Mouse (Mus musculus) olfactory bulb, adult 2 months (tissue): ENCODE data around the gene Supv3l1. TPM values are rescaled to one million over a fixed set of nuclear protein-coding genes. Genes with fewer than 3 reads are reported as not detected.

Experiments used
- H3K27ac ChIP-seq: fragments of 200-500 bp; 2 replicates; pipeline ENCODE4 v1.5.1; 2012; ENCODE audit warnings: low read depth, low read length; ENCODE audit not compliant: insufficient read depth
- H3K4me1 ChIP-seq: fragments of 200-500 bp; 2 replicates; pipeline ENCODE4 v1.6.1; 2012; ENCODE audit warnings: low read length; ENCODE audit not compliant: control insufficient read depth, insufficient read depth
- H3K4me3 ChIP-seq: fragments of 200-500 bp; 2 replicates; pipeline ENCODE4 v1.5.1; 2012; ENCODE audit warnings: mild to moderate bottlenecking, low read depth, low read length, moderate library complexity; ENCODE audit not compliant: insufficient read depth
- CTCF ChIP-seq: fragments of 200-500 bp; IDR thresholded peaks from 2 replicates; pipeline ENCODE4 v1.5.1; 2012; ENCODE audit warnings: low read depth, mild to moderate bottlenecking, low read length, moderate library complexity; ENCODE audit not compliant: insufficient read depth
- POLR2A ChIP-seq: fragments of 200-500 bp; IDR thresholded peaks from 2 replicates; pipeline ENCODE4 v1.6.1; 2012; ENCODE audit warnings: mild to moderate bottlenecking, low read depth, low read length, moderate library complexity; ENCODE audit not compliant: insufficient read depth
- WGBS: fragments of 180-500 bp; shearing (Covaris S2); methylation state at CpG from one replicate; pipeline ENCODE4 v1.1.7; 2018; 5-methylcytosine and 5-hydroxymethylcytosine counted together
- polyA plus RNA-seq: library from polyadenylated mRNA; stranded (reverse); fragments of >200 nt; gene quantifications from 2 replicates; pipeline ENCODE4 v1.2.4, GENCODE M21; 2012; ENCODE audit warnings: low replicate concordance; ENCODE audit not compliant: missing spikeins, insufficient read depth, insufficient read length

Gene Supv3l1
- polyA plus RNA-seq, 1 experiment, result not detected

DNA sequence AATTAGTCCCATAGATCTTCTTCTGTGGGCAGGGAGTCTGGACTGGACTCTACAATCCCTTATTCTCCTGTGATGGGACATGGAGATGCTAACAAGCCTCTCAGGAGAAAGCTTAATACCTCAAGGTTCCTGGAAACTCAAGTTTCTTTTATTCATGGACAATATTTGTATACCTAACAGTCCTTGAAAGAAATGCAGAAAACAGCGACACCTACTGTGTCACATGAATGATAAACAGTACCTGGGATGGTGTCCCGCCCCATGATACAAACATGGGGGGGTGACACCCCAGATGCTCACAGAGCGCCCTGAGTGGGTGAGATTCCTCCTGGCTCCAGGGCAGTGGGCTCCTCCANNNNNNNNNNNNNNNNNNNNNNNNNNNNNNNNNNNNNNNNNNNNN, 66.5 kb downstream of the Supv3l1 start:
- Histone ChIP-seq H3K27ac (no peak overlapping the region), H3K4me1 (no peaks in the 10 kb centered on the region), H3K4me3 (no peak overlapping the region)
- no peak for TF ChIP-seq POLR2A
- no peak for TF ChIP-seq CTCF
- WGBS, result 89% methylated on average over 3 of the region's 3 CpGs

- TF ChIP-seq POLR2A (no peak), CTCF (no peak)
- no peak overlapping the region for H3K27ac ChIP-seq
These were observed 68.6 kb downstream of the Supv3l1 start for GRCm38 (mm10) chr10:62380936-62381335.

GRCm38 (mm10) chr10:62379808-62380207, 69.7 kb downstream of the Supv3l1 start, which contains the start of gene Hk1:
Gene Hk1, minus strand, starts transcription at chr10:62379908.
- 93% methylated on average over 1 of the region's 1 CpGs for WGBS
- H3K4me1 ChIP-seq, result no peaks in the 10 kb centered on the region

More at GRCm38 (mm10) chr10:62380936-62381335, 68.6 kb downstream of the Supv3l1 start:
- H3K4me1 ChIP-seq, result no peaks in the 10 kb centered on the region
- H3K4me3 ChIP-seq, result no peak overlapping the region

More at GRCm38 (mm10) chr10:62379808-62380207, 69.7 kb downstream of the Supv3l1 start, which contains the start of gene Hk1:
- TF ChIP-seq CTCF, result no peak
- TF ChIP-seq POLR2A, result no peak
- Histone ChIP-seq H3K4me3 (no peak within 1 kb of the TSS), H3K27ac (no peak within 1 kb of the TSS)

Other genes starting within 250 kb of the Supv3l1 start
- not detected in 2 replicates for gene Tspan15, start 218.5 kb downstream of the Supv3l1 start, polyA plus RNA-seq
- gene Tacr2, start 197.3 kb downstream of the Supv3l1 start, polyA plus RNA-seq, result not detected in 2 replicates
- gene Hk1, start 69.8 kb downstream of the Supv3l1 start, polyA plus RNA-seq, result 296 TPM in 1 of 2 replicates, not detected in the other
- gene Hkdc1, start 27.2 kb downstream of the Supv3l1 start, polyA plus RNA-seq, result not detected in 2 replicates
- not detected in 2 replicates for gene 4930507D05Rik, start 249 bp downstream of the Supv3l1 start, polyA plus RNA-seq
- not detected in 2 replicates for gene Vps26a, start 37.1 kb upstream of the Supv3l1 start, polyA plus RNA-seq
- not detected in 2 replicates for gene Srgn, start 77.7 kb upstream of the Supv3l1 start, polyA plus RNA-seq
- not detected in 2 replicates for gene Kif1bp, start 128.7 kb upstream of the Supv3l1 start, polyA plus RNA-seq
- not detected in 2 replicates for gene Ddx21, start 152.5 kb upstream of the Supv3l1 start, polyA plus RNA-seq
- 321 TPM in 1 of 2 replicates, not detected in the other for gene Ddx50, start 201.5 kb upstream of the Supv3l1 start, polyA plus RNA-seq